In the genomic region with DNA sequence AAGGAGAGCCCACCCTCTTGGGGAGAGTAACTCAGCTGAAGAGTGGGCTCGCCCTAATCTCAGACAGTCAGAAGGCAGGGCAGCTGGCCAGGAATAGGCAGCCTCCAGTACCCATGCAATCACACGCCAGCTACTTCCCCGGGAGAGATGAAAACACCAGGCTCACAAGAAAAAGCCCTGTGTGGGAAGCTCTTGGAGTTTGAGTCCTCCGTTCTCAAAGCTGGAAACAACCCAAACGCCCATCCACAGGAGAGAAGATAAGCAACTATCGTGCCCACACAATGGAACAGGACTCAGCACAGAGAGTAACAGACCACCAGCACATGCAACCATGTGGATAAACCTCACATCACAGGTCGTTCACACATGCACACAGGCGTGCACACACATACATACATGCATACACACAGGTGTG, we compare ENCODE assay signal across 1 mouse cellular context.
TF ChIP-seq lines count a peak whose summit lies in the region.

No protein-coding gene starts in this region.

TF ChIP-seq in MEL, 35 proteins besides CTCF, POLR2A, EP300 and RAD21 (continued from another document):
- TF ChIP-seq CHD2 (IDR thresholded peaks at IDR 0.05; ENCODE audit: low read length): no peak
- no peak for TF ChIP-seq MAFK (IDR thresholded peaks at IDR 0.05; ENCODE audit: borderline replicate concordance, low read depth, low read length)
- peak; percentile 75 for TF ChIP-seq TAL1 (IDR thresholded peaks at IDR 0.05; ENCODE audit: low read length)
- peak; percentile 71 for TF ChIP-seq MAX (IDR thresholded peaks at IDR 0.05; ENCODE audit: low read length)
- TF ChIP-seq RCOR1 (IDR thresholded peaks at IDR 0.05; ENCODE audit: low read depth, low read length): no peak
- peak; percentile 85 for TF ChIP-seq ETS1 (IDR thresholded peaks at IDR 0.05; ENCODE audit: low read depth, low read length)
- TF ChIP-seq ZC3H11A (IDR thresholded peaks at IDR 0.05; ENCODE audit: low read depth, low read length): no peak
- TF ChIP-seq HCFC1 (IDR thresholded peaks at IDR 0.05; ENCODE audit: low read depth, low read length): no peak
- TF ChIP-seq POLR2AphosphoS2 (IDR thresholded peaks at IDR 0.05; ENCODE audit: low read length): no peak
- peak; percentile 80 for TF ChIP-seq GATA1 (IDR thresholded peaks at IDR 0.05; ENCODE audit: low read depth, low read length)
- no peak for TF ChIP-seq UBTF (IDR thresholded peaks at IDR 0.05; ENCODE audit: borderline replicate concordance, insufficient read depth, low read depth, low read length)
